Mouse (Mus musculus) lung, postnatal 4 days (tissue): ENCODE data around the gene Lamp2.
"Not testable (repeated sequence)": the region's sequence is repeated elsewhere in the genome, so short reads cannot be mapped to it uniquely, and the experiment has no call there.

Source experiments
- DNase-seq, 2 experiments: peaks; one replicate each; pipeline ENCODE4 v3.0.0; 2021

Lamp2 gene

GRCm38 (mm10) chrX:38423096-38423495 is 33.2 kb downstream of the Lamp2 start:
- DNase-seq = no peak

GRCm38 (mm10) chrX:38422396-38422795 is 33.9 kb downstream of the Lamp2 start:
- DNase-seq = no peak

GRCm38 (mm10) chrX:38403879-38404278 is 52.4 kb downstream of the Lamp2 start:
- no peak for DNase-seq

- DNase-seq = no peak
Measured at GRCm38 (mm10) chrX:38402981-38403380, 53.3 kb downstream of the Lamp2 start.

GRCm38 (mm10) chrX:38402004-38402403 is 54.2 kb downstream of the Lamp2 start:
- peak; percentile 25 to 32 for DNase-seq

- no peak for DNase-seq
Measured at GRCm38 (mm10) chrX:38400616-38401015, 55.6 kb downstream of the Lamp2 start.

GRCm38 (mm10) chrX:38399671-38400070 is 56.6 kb downstream of the Lamp2 start:
- no peak for DNase-seq

GRCm38 (mm10) chrX:38373169-38373568 is 83.1 kb downstream of the Lamp2 start:
- not testable (repeated sequence) for DNase-seq

- not testable (repeated sequence) for DNase-seq
Measured at GRCm38 (mm10) chrX:38364621-38365020, 91.6 kb downstream of the Lamp2 start.

- no peak for DNase-seq
Measured at GRCm38 (mm10) chrX:38362016-38362415, 94.2 kb downstream of the Lamp2 start.
